21 mouse cellular contexts compared by ENCODE assay signal in the genomic region with DNA sequence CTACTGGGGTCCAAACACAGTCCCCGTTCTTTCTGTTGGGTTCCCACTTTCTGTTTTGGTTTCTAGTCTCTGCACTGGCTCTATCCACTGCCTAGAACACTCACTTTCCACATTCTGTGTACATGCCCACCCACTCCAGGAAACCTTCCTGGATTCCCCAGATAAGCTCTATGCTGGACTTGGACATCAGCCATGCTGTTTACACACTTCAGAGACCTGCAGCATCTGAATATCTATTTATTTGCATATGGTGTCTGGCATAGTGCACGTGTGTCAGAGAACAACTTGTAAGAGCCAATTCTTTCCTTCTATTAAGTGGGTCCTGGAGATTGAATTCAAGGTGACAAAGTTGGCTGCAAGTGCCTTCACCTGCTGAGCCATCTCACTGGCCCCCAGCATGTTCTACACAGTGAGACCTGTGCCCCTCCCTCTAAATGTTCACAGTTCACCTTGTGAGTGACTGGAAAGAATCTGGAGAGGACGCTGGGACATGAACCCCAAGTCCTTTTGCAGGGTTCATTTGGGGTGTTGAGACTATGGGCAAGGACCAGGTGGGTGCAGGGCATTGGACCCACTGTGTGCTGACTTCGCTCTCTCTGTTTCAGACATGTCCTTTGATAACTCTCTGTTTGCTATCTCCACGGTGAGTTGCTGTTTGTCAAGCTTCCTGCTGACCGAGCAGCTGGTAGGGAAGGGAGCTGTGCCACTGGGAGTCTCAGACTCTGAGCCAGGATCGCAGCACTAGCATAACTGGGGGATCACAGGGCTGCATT. TPM values are rescaled to one million over a fixed set of nuclear protein-coding genes. Genes with fewer than 3 reads are reported as not detected.
DNase-seq lines count a peak whose midpoint lies in the region; ATAC-seq and TF ChIP-seq lines count a peak whose summit lies in the region.
"Had no signal": no experiment of that assay in that cellular context is flagged by ENCODE, and none has a peak within 500 bp of the region (broad histone marks: within the 10 kb centered on the region; RNA-seq: fewer than 3 reads in every experiment).

No protein-coding gene starts in this region.

- H3K4me3 ChIP-seq in hindbrain, embryonic 13.5 days, result no peak overlapping the region
- H3K4me3 ChIP-seq in hindbrain, embryonic 14.5 days (replicated peaks; ENCODE audit: low read length), result no peak overlapping the region
- no peak overlapping the region for H3K4me3 ChIP-seq in small intestine, adult 2 months (ENCODE audit: low read depth, low read length)
- no peak overlapping the region for H3K4me3 ChIP-seq in heart, embryonic 10.5 days
- H3K4me3 ChIP-seq: embryonic facial prominence, embryonic 12.5 days; forebrain, embryonic 12.5 days; hindbrain, embryonic 15.5 days had no signal

- no peak overlapping the region for H3K27ac ChIP-seq in hindbrain, embryonic 13.5 days
- no peak overlapping the region for H3K27ac ChIP-seq in hindbrain, embryonic 14.5 days
- peak overlapping the region; percentile 49; the same call in 1 of the 2 replicates for H3K27ac ChIP-seq in small intestine, adult 2 months (ENCODE audit: insufficient read depth, low read depth, low read length)
- H3K27ac ChIP-seq in heart, embryonic 10.5 days, result no peak overlapping the region
- H3K27ac ChIP-seq: embryonic facial prominence, embryonic 12.5 days; forebrain, embryonic 12.5 days; hindbrain, embryonic 15.5 days had no signal

- H3K4me1 ChIP-seq in hindbrain, embryonic 13.5 days (replicated peaks), result peaks cover 10% of the 10 kb centered on the region
- H3K4me1 ChIP-seq in hindbrain, embryonic 14.5 days (replicated peaks; ENCODE audit: control insufficient read depth, insufficient read depth, low read length), result no peaks in the 10 kb centered on the region; the same call in 1 of the 2 replicates
- peaks cover 9% of the 10 kb centered on the region; the same call in 1 of the 2 replicates for H3K4me1 ChIP-seq in small intestine, adult 2 months (ENCODE audit: control insufficient read depth, insufficient read depth, insufficient read length, low read length)
- H3K4me1 ChIP-seq in heart, embryonic 10.5 days, result peaks cover 15% of the 10 kb centered on the region

- TF ChIP-seq POLR2A in small intestine, adult 2 months (IDR thresholded peaks at IDR 0.05; ENCODE audit: low read depth, low read length), result no peak

- H3K4me2 ChIP-seq in hindbrain, embryonic 13.5 days, result no peak overlapping the region
- no peak overlapping the region for H3K4me2 ChIP-seq in hindbrain, embryonic 14.5 days (replicated peaks)
- H3K4me2 ChIP-seq: embryonic facial prominence, embryonic 12.5 days; forebrain, embryonic 12.5 days; hindbrain, embryonic 15.5 days had no signal

- H3K36me3 ChIP-seq in hindbrain, embryonic 13.5 days, result no peaks in the 10 kb centered on the region
- no peaks in the 10 kb centered on the region for H3K36me3 ChIP-seq in hindbrain, embryonic 14.5 days (replicated peaks; ENCODE audit: control insufficient read depth, insufficient read depth)
- no peaks in the 10 kb centered on the region for H3K36me3 ChIP-seq in small intestine, adult 2 months (ENCODE audit: control insufficient read depth, insufficient read depth, low read length)
- no peaks in the 10 kb centered on the region for H3K36me3 ChIP-seq in heart, embryonic 10.5 days
- H3K36me3 ChIP-seq: embryonic facial prominence, embryonic 12.5 days; hindbrain, embryonic 15.5 days had no signal

- no peak for ATAC-seq in hindbrain, embryonic 13.5 days (ENCODE audit: low FRiP score)
- ATAC-seq in hindbrain, embryonic 14.5 days (ENCODE audit: low FRiP score), result no peak
- peak; percentile 45; the same call in 1 of the 2 replicates for ATAC-seq in erythroblast, adult 5-6 weeks (replicated peaks; ENCODE audit: low FRiP score, poor library complexity, severe bottlenecking)
- ATAC-seq: forebrain, embryonic 16.5 days had no signal

- no peaks in the 10 kb centered on the region for H3K9me3 ChIP-seq in hindbrain, embryonic 13.5 days
- H3K9me3 ChIP-seq in hindbrain, embryonic 14.5 days (ENCODE audit: control insufficient read depth, low read length), result no peaks in the 10 kb centered on the region
- no peaks in the 10 kb centered on the region for H3K9me3 ChIP-seq in heart, embryonic 10.5 days
- H3K9me3 ChIP-seq: embryonic facial prominence, embryonic 12.5 days; forebrain, embryonic 12.5 days; hindbrain, embryonic 15.5 days had no signal

- no peak for DNase-seq in hindbrain, embryonic 14.5 days (ENCODE audit: low spot score)
- DNase-seq in lung, postnatal 36 days, result peak; percentile 19
- DNase-seq in lung, postnatal 10 days, result no peak
- DNase-seq in heart, embryonic 10.5 days (ENCODE audit: low spot score), result no peak
- DNase-seq in embryo, embryonic 9.5 days (ENCODE audit: extremely low spot score), result no peak
- DNase-seq: adrenal gland, adult 8-10 months; adrenal gland, postnatal 36 days; cerebellum, adult 2 months; cerebellum, postnatal 10 days; embryo, embryonic 11 days; gastrocnemius, postnatal 14 days; heart, adult 11 months; heart, postnatal 10 days had no signal

- WGBS in hindbrain, embryonic 13.5 days, result 80% methylated on average over 7 of the region's 7 CpGs
- WGBS in hindbrain, embryonic 14.5 days, result 77% methylated on average over 7 of the region's 7 CpGs
- WGBS in small intestine, adult 2 months, result 21% methylated on average over 7 of the region's 7 CpGs
- WGBS in heart, embryonic 10.5 days, result 58% methylated on average over 7 of the region's 7 CpGs

- no peak for TF ChIP-seq CTCF in small intestine, adult 2 months (IDR thresholded peaks at IDR 0.05; ENCODE audit: extremely low read depth, insufficient read length, insufficient replicate concordance, low read depth, low read length)

- H3K27me3 ChIP-seq in hindbrain, embryonic 13.5 days, result no peaks in the 10 kb centered on the region
- H3K27me3 ChIP-seq in hindbrain, embryonic 14.5 days (ENCODE audit: control insufficient read depth, insufficient read depth, low read length), result no peaks in the 10 kb centered on the region
- no peaks in the 10 kb centered on the region for H3K27me3 ChIP-seq in small intestine, adult 2 months (ENCODE audit: control insufficient read depth, insufficient read depth, low read length)
- no peaks in the 10 kb centered on the region for H3K27me3 ChIP-seq in heart, embryonic 10.5 days (ENCODE audit: insufficient read depth, poor library complexity, severe bottlenecking)
- H3K27me3 ChIP-seq: embryonic facial prominence, embryonic 12.5 days; forebrain, embryonic 12.5 days; hindbrain, embryonic 15.5 days had no signal

- 0 out of 2 replicates have a peak overlapping the region, but pooled peaks have one; percentile 24 for H3K9ac ChIP-seq in hindbrain, embryonic 13.5 days
- no peak overlapping the region for H3K9ac ChIP-seq in hindbrain, embryonic 14.5 days
- H3K9ac ChIP-seq: embryonic facial prominence, embryonic 12.5 days; forebrain, embryonic 12.5 days; hindbrain, embryonic 15.5 days had no signal

RNA-seq across cellular contexts. Expression of gene Carm1, which starts 6.5 kb away (rescaled TPM):
- 29.4 and 29.9 TPM in 2 replicates for polyA plus RNA-seq in hindbrain, embryonic 13.5 days (2015; fragmentation: Nextera tagmentation; extraction: Ambion mirVana)
- 37.0 and 41.3 TPM in 2 replicates for polyA plus RNA-seq in hindbrain, embryonic 14.5 days (2014; fragmentation: Nextera tagmentation; extraction: Ambion mirVana)
- total RNA-seq in erythroblast, adult 5-6 weeks (2015; ENCODE audit: low replicate concordance), result 35.7 and 90.5 TPM in 2 replicates
- 51.5 and 54.9 TPM in 2 replicates for total RNA-seq in erythroblast, adult 5-6 weeks (2017; ENCODE audit: low replicate concordance)
- 31.7 and 63.4 TPM in 2 replicates for polyA plus RNA-seq in small intestine, adult 2 months (2012; rRNA removed)
- 49.0 and 59.6 TPM in 2 replicates for polyA plus RNA-seq in heart, embryonic 10.5 days (2016; fragmentation: Nextera tagmentation; extraction: Ambion mirVana)

RNA-seq across cellular contexts. Expression of gene AB124611, which starts 14.2 kb away (rescaled TPM):
- 3.4 and 3.8 TPM in 2 replicates for polyA plus RNA-seq in hindbrain, embryonic 13.5 days (2015; fragmentation: Nextera tagmentation; extraction: Ambion mirVana)
- 0.99 and 2.0 TPM in 2 replicates for polyA plus RNA-seq in hindbrain, embryonic 14.5 days (2014; fragmentation: Nextera tagmentation; extraction: Ambion mirVana)
- 37.3 and 39.5 TPM in 2 replicates for total RNA-seq in erythroblast, adult 5-6 weeks (2015; ENCODE audit: low replicate concordance)
- 39.3 and 42.3 TPM in 2 replicates for total RNA-seq in erythroblast, adult 5-6 weeks (2017; ENCODE audit: low replicate concordance)
- polyA plus RNA-seq in small intestine, adult 2 months (2012; rRNA removed), result 1.2 and 1.4 TPM in 2 replicates
- 1.3 and 2.5 TPM in 2 replicates for polyA plus RNA-seq in heart, embryonic 10.5 days (2016; fragmentation: Nextera tagmentation; extraction: Ambion mirVana)
- total RNA-seq: ES-E14 had no signal

RNA-seq across cellular contexts. Expression of gene Tmed1, which starts 30.1 kb away (rescaled TPM):
- 57.0 and 61.8 TPM in 2 replicates for polyA plus RNA-seq in hindbrain, embryonic 13.5 days (2015; fragmentation: Nextera tagmentation; extraction: Ambion mirVana)
- polyA plus RNA-seq in hindbrain, embryonic 14.5 days (2014; fragmentation: Nextera tagmentation; extraction: Ambion mirVana), result 46.3 and 51.1 TPM in 2 replicates
- 2.1 and 3.6 TPM in 2 replicates for total RNA-seq in erythroblast, adult 5-6 weeks (2015; ENCODE audit: low replicate concordance)
- total RNA-seq in erythroblast, adult 5-6 weeks (2017; ENCODE audit: low replicate concordance), result 0.85 and 5.9 TPM in 2 replicates
- polyA plus RNA-seq in small intestine, adult 2 months (2012; rRNA removed), result 7.5 and 10.8 TPM in 2 replicates
- 119 and 134 TPM in 2 replicates for polyA plus RNA-seq in heart, embryonic 10.5 days (2016; fragmentation: Nextera tagmentation; extraction: Ambion mirVana)

RNA-seq across cellular contexts. Expression of gene Timm29, which starts 52.4 kb away (rescaled TPM):
- polyA plus RNA-seq in hindbrain, embryonic 13.5 days (2015; fragmentation: Nextera tagmentation; extraction: Ambion mirVana), result 53.5 and 55.0 TPM in 2 replicates
- polyA plus RNA-seq in hindbrain, embryonic 14.5 days (2014; fragmentation: Nextera tagmentation; extraction: Ambion mirVana), result 74.0 and 83.0 TPM in 2 replicates
- 11.1 and 16.7 TPM in 2 replicates for total RNA-seq in erythroblast, adult 5-6 weeks (2015; ENCODE audit: low replicate concordance)
- 16.2 and 17.0 TPM in 2 replicates for total RNA-seq in erythroblast, adult 5-6 weeks (2017; ENCODE audit: low replicate concordance)
- polyA plus RNA-seq in small intestine, adult 2 months (2012; rRNA removed), result 11.0 and 14.7 TPM in 2 replicates
- 27.4 and 33.3 TPM in 2 replicates for polyA plus RNA-seq in heart, embryonic 10.5 days (2016; fragmentation: Nextera tagmentation; extraction: Ambion mirVana)

RNA-seq across cellular contexts. Expression of gene Yipf2, which starts 52.5 kb away (rescaled TPM):
- polyA plus RNA-seq in hindbrain, embryonic 13.5 days (2015; fragmentation: Nextera tagmentation; extraction: Ambion mirVana), result 25.7 and 27.7 TPM in 2 replicates
- 17.2 and 18.7 TPM in 2 replicates for polyA plus RNA-seq in hindbrain, embryonic 14.5 days (2014; fragmentation: Nextera tagmentation; extraction: Ambion mirVana)
- 1.3 and 2.3 TPM in 2 replicates for total RNA-seq in erythroblast, adult 5-6 weeks (2015; ENCODE audit: low replicate concordance)
- total RNA-seq in erythroblast, adult 5-6 weeks (2017; ENCODE audit: low replicate concordance), result 2.6 and 5.7 TPM in 2 replicates
- polyA plus RNA-seq in small intestine, adult 2 months (2012; rRNA removed), result 22.5 and 35.9 TPM in 2 replicates
- 17.1 and 22.8 TPM in 2 replicates for polyA plus RNA-seq in heart, embryonic 10.5 days (2016; fragmentation: Nextera tagmentation; extraction: Ambion mirVana)
